Mouse (Mus musculus) small intestine, adult 2 months (tissue): ENCODE data around the gene Tubb4b.

Experiments used
- CTCF ChIP-seq: fragments of 200-500 bp; IDR thresholded peaks from 2 replicates; pipeline ENCODE4 v1.5.1; 2012; ENCODE audit warnings: low read depth, mild to moderate bottlenecking, control low read depth, inconsistent platforms, low read length, moderate library complexity, mixed read lengths; ENCODE audit not compliant: insufficient replicate concordance, insufficient read length; ENCODE audit errors: extremely low read depth
- POLR2A ChIP-seq: fragments of 200-500 bp; IDR thresholded peaks from 2 replicates; pipeline ENCODE4 v1.6.1; 2012; ENCODE audit warnings: low read depth, mild to moderate bottlenecking, control low read depth, inconsistent platforms, low read length, moderate library complexity

- TF ChIP-seq POLR2A (peak; percentile 79; the same call in 1 of the 2 replicates), CTCF (no peak)
Measured at GRCm38 (mm10) chr2:25264851-25265250, 40.3 kb upstream of the Tubb4b start.
